Mouse (Mus musculus): ENCODE measurements around the gene Xirp1. TPM values are rescaled to one million over a fixed set of nuclear protein-coding genes. Genes with fewer than 3 reads are reported as not detected.

Gene Xirp1
- total RNA-seq, 2 experiments from 2014 or later = 0.05 to 0.20 TPM

DNA sequence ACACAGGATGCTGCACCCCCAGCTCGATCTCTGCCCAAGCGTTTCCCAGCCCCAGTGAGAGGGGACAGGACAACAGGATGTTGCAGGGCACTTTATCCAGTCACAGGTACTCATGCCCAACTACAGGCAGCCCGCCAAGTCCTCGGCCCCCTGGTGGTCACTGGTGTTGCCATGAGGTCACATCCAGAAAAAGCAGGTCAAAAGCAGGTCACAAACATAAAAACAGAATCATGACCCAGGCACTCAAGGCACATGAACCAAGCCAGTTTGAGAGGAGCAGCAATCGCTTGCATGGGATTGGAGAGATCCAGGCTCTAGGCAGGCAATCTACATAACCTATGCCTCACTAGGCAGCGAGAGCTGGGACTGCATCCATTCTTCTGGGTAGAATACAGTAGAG is 53.2 kb downstream of the Xirp1 start:
- no peak for DNase-seq

- DNase-seq = no peak
Measured at GRCm38 (mm10) chr9:119969811-119970210, 53.6 kb downstream of the Xirp1 start.

GRCm38 (mm10) chr9:119966221-119966910 is 57.0 kb downstream of the Xirp1 start:
- DNase-seq = no peak

DNA sequence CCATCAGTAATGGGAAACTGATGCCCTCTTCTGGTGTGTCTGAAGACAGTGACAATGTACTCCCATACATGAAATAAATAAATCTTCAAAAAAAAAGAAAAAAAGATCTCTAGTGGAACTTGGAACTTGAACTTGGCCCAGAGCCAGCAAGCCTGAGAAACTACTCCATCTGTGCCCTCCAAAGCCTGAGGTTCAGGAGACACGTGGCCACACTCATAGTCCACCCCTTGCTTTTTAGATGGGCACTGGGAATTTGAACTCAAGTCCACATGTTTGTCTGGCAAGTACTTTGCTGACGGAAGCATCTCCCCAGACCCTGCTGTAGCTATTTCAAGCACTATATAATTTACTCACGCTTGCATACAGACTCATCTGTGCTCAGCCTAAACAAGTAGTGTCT is 58.2 kb downstream of the Xirp1 start:
- no peak for DNase-seq

DNA sequence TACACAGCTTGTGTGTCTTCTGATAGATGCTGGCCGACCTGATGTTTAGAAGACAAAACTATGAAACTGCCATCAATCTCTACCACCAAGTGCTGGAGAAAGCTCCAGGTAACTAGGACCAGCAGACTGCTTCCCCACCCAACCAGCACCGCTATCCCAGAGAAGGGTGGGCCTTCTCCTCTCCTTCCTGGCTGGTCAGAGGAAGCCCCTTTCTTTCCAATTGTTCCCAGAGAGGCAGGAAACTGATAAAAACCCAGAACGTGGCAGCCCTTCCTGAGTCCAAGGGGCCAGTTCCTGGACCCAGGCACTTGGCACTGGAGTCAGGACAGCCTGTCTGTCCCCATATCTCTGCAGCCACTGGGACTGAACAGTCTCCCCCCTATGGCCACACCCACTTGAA is 59.2 kb downstream of the Xirp1 start:
- no peak for DNase-seq

Other genes with a start within 250 kb of the Xirp1 start
- gene Scn11a, start 198.1 kb downstream of the Xirp1 start, total RNA-seq (2021) = not detected
- 10 to 100 TPM; 69.2 to 79.7 TPM for gene Wdr48, start 128.7 kb downstream of the Xirp1 start, total RNA-seq (2021)
- 10 to 100 TPM; 33.4 to 35.2 TPM for gene Gorasp1, start 86.0 kb downstream of the Xirp1 start, total RNA-seq (2021)
- under 1 TPM; 0.80 to 0.86 TPM for gene Ttc21a, start 86.0 kb downstream of the Xirp1 start, total RNA-seq (2021)
- 10 to 100 TPM; 12.8 to 15.5 TPM for gene Csrnp1, start 38.9 kb downstream of the Xirp1 start, total RNA-seq (2021)
- gene Cx3cr1, start 46.3 kb upstream of the Xirp1 start, total RNA-seq (2021) = 10 to 100 TPM; 29.0 to 30.9 TPM
- not detected for gene Ccr8, start 68.5 kb upstream of the Xirp1 start, total RNA-seq (2021)
- gene Slc25a38, start 86.8 kb upstream of the Xirp1 start, total RNA-seq (2021) = 10 to 100 TPM; 26.9 to 29.1 TPM
- 100 to 1,000 TPM; 428 to 437 TPM for gene Rpsa, start 104.1 kb upstream of the Xirp1 start, total RNA-seq (2021)
- gene Mobp, start 126.1 kb upstream of the Xirp1 start, total RNA-seq (2021) = 100 to 1,000 TPM; 456 to 539 TPM

All from layer of hippocampus, postnatal 36 days (tissue).